Mouse (Mus musculus) stomach, embryonic 15.5 days (tissue): ENCODE measurements around the gene Hnf4a. TPM values are rescaled to one million over a fixed set of nuclear protein-coding genes. Genes with fewer than 3 reads are reported as not detected.
A peak's percentile ranks its signal among the peaks of the same experiment; 100 is the strongest.

Source experiments
- ATAC-seq: fragments of 200-750 bp; cut with Nextera tagmentation; 2 replicates; pipeline ENCODE4 v1.8.0; 2017; ENCODE audit warnings: low read depth, moderate number of reproducible peaks, moderate TSS enrichment; ENCODE audit not compliant: insufficient read depth, low FRiP score
- H3K27ac ChIP-seq: fragments of 300-500 bp; sonication (generic); 2 replicates; pipeline ENCODE4 v1.5.1; 2015; ENCODE audit warnings: mild to moderate bottlenecking, inconsistent platforms
- H3K27me3 ChIP-seq: fragments of 300-500 bp; sonication (generic); replicated peaks from 2 replicates; pipeline ENCODE4 v1.6.1; 2015; ENCODE audit warnings: inconsistent platforms
- H3K36me3 ChIP-seq: fragments of 300-500 bp; sonication (generic); 2 replicates; pipeline ENCODE4 v1.6.1; 2015; ENCODE audit warnings: inconsistent platforms
- H3K4me1 ChIP-seq: fragments of 300-500 bp; sonication (generic); 2 replicates; pipeline ENCODE4 v1.6.1; 2015; ENCODE audit warnings: inconsistent platforms
- H3K4me2 ChIP-seq: fragments of 300-500 bp; sonication (generic); 2 replicates; pipeline ENCODE4 v1.6.1; 2015; ENCODE audit warnings: mild to moderate bottlenecking, inconsistent platforms
- H3K4me3 ChIP-seq: fragments of 300-500 bp; sonication (generic); replicated peaks from 2 replicates; pipeline ENCODE4 v1.5.1; 2015; ENCODE audit warnings: inconsistent platforms
- H3K9ac ChIP-seq: fragments of 300-500 bp; sonication (generic); 2 replicates; pipeline ENCODE4 v1.6.1; 2015; ENCODE audit warnings: inconsistent platforms
- H3K9me3 ChIP-seq: fragments of 300-500 bp; sonication (generic); 2 replicates; pipeline ENCODE4 v1.6.1; 2016; ENCODE audit warnings: inconsistent platforms
- WGBS: fragments of 180-500 bp; shearing (Covaris S2); methylation state at CpG from one replicate; pipeline ENCODE4 v1.1.7; 2015; 5-methylcytosine and 5-hydroxymethylcytosine counted together
- polyA plus RNA-seq: library from polyadenylated mRNA; unstranded; fragments of >200 nt; fragmentation: Nextera tagmentation; extraction: Ambion mirVana; gene quantifications from 2 replicates; pipeline ENCODE4 v1.2.1, GENCODE M21; 2015

Hnf4a gene
- polyA plus RNA-seq, 1 experiment from 2014 or later = 33.6 TPM

- WGBS = 76% methylated on average over 5 of the region's 5 CpGs
- Histone ChIP-seq H3K9me3 (no peaks in the 10 kb centered on the region), H3K4me3 (no peak within 1 kb of the TSS), H3K4me1 (peaks cover 10% of the 10 kb centered on the region; the same call in 1 of the 2 replicates), H3K36me3 (no peaks in the 10 kb centered on the region), H3K4me2 (no peak within 1 kb of the TSS), H3K9ac (no peak within 1 kb of the TSS), H3K27me3 (no peaks in the 10 kb centered on the region), H3K27ac (no peak within 1 kb of the TSS)
- no peak for ATAC-seq
Observed at GRCm38 (mm10) chr2:163492018-163492417, 14.6 kb upstream of the Hnf4a start, which contains the start of gene R3hdml. TSS of gene R3hdml (plus strand) at chr2:163492318.

- H3K27me3 ChIP-seq = no peaks in the 10 kb centered on the region
- no peak overlapping the region for H3K4me3 ChIP-seq
- no peak for ATAC-seq
- no peaks in the 10 kb centered on the region for H3K9me3 ChIP-seq
- H3K27ac ChIP-seq = no peak overlapping the region
- H3K4me2 ChIP-seq = no peak overlapping the region
- no peak overlapping the region for H3K9ac ChIP-seq
- peaks cover 10% of the 10 kb centered on the region; the same call in 1 of the 2 replicates for H3K4me1 ChIP-seq
- H3K36me3 ChIP-seq = no peaks in the 10 kb centered on the region
- 45% methylated on average over 5 of the region's 5 CpGs for WGBS
Observed at GRCm38 (mm10) chr2:163493031-163493430, 13.6 kb upstream of the Hnf4a start.

GRCm38 (mm10) chr2:163493976-163494375 lies 12.6 kb upstream of the Hnf4a start:
- Histone ChIP-seq H3K27me3 (no peaks in the 10 kb centered on the region), H3K4me3 (no peak overlapping the region), H3K4me1 (peaks cover 10% of the 10 kb centered on the region; the same call in 1 of the 2 replicates), H3K36me3 (no peaks in the 10 kb centered on the region), H3K27ac (no peak overlapping the region; the same call in 1 of the 2 replicates), H3K9me3 (no peaks in the 10 kb centered on the region), H3K9ac (no peak overlapping the region), H3K4me2 (0 out of 2 replicates have a peak overlapping the region, but pooled peaks have one; percentile 8)
- peak; percentile 72 for ATAC-seq
- WGBS = 14% methylated on average over 5 of the region's 5 CpGs

GRCm38 (mm10) chr2:163494456-163494855 lies 12.2 kb upstream of the Hnf4a start:
- no peak overlapping the region for H3K27ac ChIP-seq

GRCm38 (mm10) chr2:163502219-163502618 lies 4.4 kb upstream of the Hnf4a start:
- ATAC-seq = no peak
- Histone ChIP-seq H3K4me2 (no peak overlapping the region), H3K9me3 (no peaks in the 10 kb centered on the region), H3K4me1 (no peaks in the 10 kb centered on the region), H3K9ac (no peak overlapping the region), H3K27ac (no peak overlapping the region), H3K27me3 (no peaks in the 10 kb centered on the region), H3K4me3 (no peak overlapping the region), H3K36me3 (no peaks in the 10 kb centered on the region)
- 79% methylated on average over 2 of the region's 2 CpGs for WGBS

More at GRCm38 (mm10) chr2:163494456-163494855, 12.2 kb upstream of the Hnf4a start:
- H3K4me1 ChIP-seq = peaks cover 10% of the 10 kb centered on the region; the same call in 1 of the 2 replicates
- H3K27me3 ChIP-seq = no peaks in the 10 kb centered on the region
- H3K9ac ChIP-seq = no peak overlapping the region
- H3K36me3 ChIP-seq = no peaks in the 10 kb centered on the region
- 41% methylated on average over 6 of the region's 6 CpGs for WGBS
- H3K4me3 ChIP-seq = no peak overlapping the region
- ATAC-seq = no peak
- no peak overlapping the region for H3K4me2 ChIP-seq
- H3K9me3 ChIP-seq = no peaks in the 10 kb centered on the region

GRCm38 (mm10) chr2:163503191-163503590 lies 3.4 kb upstream of the Hnf4a start:
- no peak overlapping the region for H3K4me2 ChIP-seq
- no peaks in the 10 kb centered on the region for H3K27me3 ChIP-seq
- no peaks in the 10 kb centered on the region for H3K4me1 ChIP-seq
- H3K9ac ChIP-seq = no peak overlapping the region
- WGBS = 63% methylated on average over 7 of the region's 7 CpGs
- H3K27ac ChIP-seq = no peak overlapping the region
- H3K36me3 ChIP-seq = no peaks in the 10 kb centered on the region
- no peak overlapping the region for H3K4me3 ChIP-seq
- H3K9me3 ChIP-seq = no peaks in the 10 kb centered on the region
- no peak for ATAC-seq

- no peak overlapping the region for H3K9ac ChIP-seq
Observed at GRCm38 (mm10) chr2:163525761-163526243, 19.2 kb downstream of the Hnf4a start.

GRCm38 (mm10) chr2:163527497-163527896 lies 20.9 kb downstream of the Hnf4a start:
- no peak overlapping the region for H3K27ac ChIP-seq
- H3K9me3 ChIP-seq = no peaks in the 10 kb centered on the region
- no peak overlapping the region for H3K9ac ChIP-seq
- no peak for ATAC-seq
- H3K27me3 ChIP-seq = no peaks in the 10 kb centered on the region
- H3K4me1 ChIP-seq = no peaks in the 10 kb centered on the region
- H3K4me3 ChIP-seq = no peak overlapping the region
- WGBS = 68% methylated on average over 2 of the region's 2 CpGs
- H3K4me2 ChIP-seq = no peak overlapping the region
- H3K36me3 ChIP-seq = no peaks in the 10 kb centered on the region

More at GRCm38 (mm10) chr2:163525761-163526243, 19.2 kb downstream of the Hnf4a start:
- no peaks in the 10 kb centered on the region for H3K36me3 ChIP-seq
- no peaks in the 10 kb centered on the region for H3K9me3 ChIP-seq
- H3K27ac ChIP-seq = no peak overlapping the region
- H3K4me2 ChIP-seq = no peak overlapping the region
- H3K27me3 ChIP-seq = no peaks in the 10 kb centered on the region
- H3K4me3 ChIP-seq = no peak overlapping the region
- no peaks in the 10 kb centered on the region for H3K4me1 ChIP-seq
- no peak for ATAC-seq
- WGBS = 79% methylated on average over 7 of the region's 7 CpGs

- no peak overlapping the region for H3K4me2 ChIP-seq
- H3K36me3 ChIP-seq = no peaks in the 10 kb centered on the region
- H3K9ac ChIP-seq = no peak overlapping the region
- 43% methylated on average over 8 of the region's 8 CpGs for WGBS
- no peaks in the 10 kb centered on the region for H3K9me3 ChIP-seq
- ATAC-seq = 0 out of 2 replicates have a peak, but pooled peaks have one; percentile 51
- no peaks in the 10 kb centered on the region for H3K27me3 ChIP-seq
- no peak overlapping the region for H3K4me3 ChIP-seq
- H3K4me1 ChIP-seq = no peaks in the 10 kb centered on the region
- no peak overlapping the region for H3K27ac ChIP-seq
Observed at GRCm38 (mm10) chr2:163530418-163530817, 23.8 kb downstream of the Hnf4a start.

GRCm38 (mm10) chr2:163531917-163532316 lies 25.3 kb downstream of the Hnf4a start:
- Histone ChIP-seq H3K27ac (no peak overlapping the region), H3K9me3 (no peaks in the 10 kb centered on the region), H3K9ac (no peak overlapping the region), H3K27me3 (no peaks in the 10 kb centered on the region), H3K36me3 (no peaks in the 10 kb centered on the region), H3K4me2 (no peak overlapping the region), H3K4me3 (no peak overlapping the region), H3K4me1 (no peaks in the 10 kb centered on the region)
- WGBS = 14% methylated on average over 9 of the region's 9 CpGs
- no peak for ATAC-seq

- H3K27me3 ChIP-seq = no peaks in the 10 kb centered on the region
- no peak overlapping the region for H3K27ac ChIP-seq
- H3K4me1 ChIP-seq = no peaks in the 10 kb centered on the region
- no peak overlapping the region for H3K4me3 ChIP-seq
- no peak for ATAC-seq
- H3K9me3 ChIP-seq = no peaks in the 10 kb centered on the region
- H3K36me3 ChIP-seq = no peaks in the 10 kb centered on the region
- H3K9ac ChIP-seq = no peak overlapping the region
- no peak overlapping the region for H3K4me2 ChIP-seq
- WGBS = 82% methylated on average over 9 of the region's 9 CpGs
Observed at GRCm38 (mm10) chr2:163533226-163533625, 26.6 kb downstream of the Hnf4a start.

GRCm38 (mm10) chr2:163534958-163535524 lies 28.4 kb downstream of the Hnf4a start:
- Histone ChIP-seq H3K9ac (no peak overlapping the region), H3K9me3 (no peaks in the 10 kb centered on the region), H3K27ac (no peak overlapping the region), H3K4me3 (peak overlapping the region; percentile 22; the same call in 1 of the 2 replicates), H3K27me3 (no peaks in the 10 kb centered on the region), H3K4me1 (no peaks in the 10 kb centered on the region), H3K4me2 (peak overlapping the region; percentile 56), H3K36me3 (no peaks in the 10 kb centered on the region)
- ATAC-seq = peak; percentile 24
- 9% methylated on average over 22 of the region's 22 CpGs for WGBS
